Mouse (Mus musculus): Measurements from ENCODE around the gene Asgr1.
"Not testable (repeated sequence)": the region's sequence is repeated elsewhere in the genome, so short reads cannot be mapped to it uniquely, and the experiment has no call there.

The Asgr1 gene

DNA sequence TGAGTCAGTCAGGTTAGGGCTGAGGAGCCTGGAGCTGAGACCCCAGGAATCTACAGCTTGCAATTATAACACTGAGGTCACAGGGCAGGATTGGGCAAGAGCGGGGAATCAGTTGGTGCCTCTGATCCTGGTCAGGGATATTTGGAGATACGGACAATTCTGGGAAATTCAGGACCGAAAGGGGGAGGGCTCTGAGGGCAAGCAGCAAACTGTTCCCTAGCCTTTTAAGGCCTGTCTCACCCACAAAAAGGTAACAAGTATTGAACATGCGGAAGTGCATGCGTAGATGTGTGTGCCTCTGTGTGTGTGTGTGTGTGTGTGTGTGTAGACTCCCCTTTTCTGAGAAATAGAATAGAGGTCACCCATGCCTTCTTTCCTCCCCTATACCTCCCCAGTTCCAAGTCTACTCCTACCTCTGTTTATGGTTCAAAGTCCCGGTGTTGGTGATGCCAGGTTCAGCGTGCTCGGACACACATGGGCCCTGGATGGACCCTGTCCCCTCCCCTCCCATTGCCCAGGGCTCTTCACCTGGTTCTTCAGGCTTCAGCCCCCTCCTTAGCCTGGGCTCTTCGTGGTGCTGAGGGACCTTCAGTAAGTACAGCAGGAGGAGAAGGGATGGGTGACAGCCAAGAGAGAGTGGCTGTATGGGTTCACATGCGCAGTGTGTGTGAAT lies at the start of gene Asgr1:
Asgr1 (plus strand) TSS at position 188 of the 673 bp plus-strand sequence.
- DNase-seq (ENCODE audit: low read depth), result no peak

DNA sequence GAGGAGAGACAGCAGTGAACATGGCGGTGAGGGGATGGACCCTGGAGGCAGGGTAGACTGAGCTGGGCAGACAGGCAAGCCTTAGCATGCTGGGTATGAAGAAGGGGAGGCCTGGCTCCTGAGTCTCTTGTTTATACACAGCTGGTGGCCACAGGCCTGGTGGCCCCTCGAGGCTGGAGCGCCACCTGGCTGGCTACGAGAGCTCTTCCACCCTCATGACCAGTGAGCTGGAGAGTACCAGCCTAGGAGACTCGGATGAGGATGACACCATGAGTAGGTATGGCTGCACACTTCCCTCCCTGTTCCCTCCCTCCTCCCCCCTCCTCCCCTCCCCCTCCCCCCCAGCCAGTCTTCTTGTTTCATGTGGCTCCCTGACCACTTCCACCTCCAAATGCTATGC lies 48.4 kb upstream of the Asgr1 start:
- no peak for DNase-seq (ENCODE audit: low read depth)

DNA sequence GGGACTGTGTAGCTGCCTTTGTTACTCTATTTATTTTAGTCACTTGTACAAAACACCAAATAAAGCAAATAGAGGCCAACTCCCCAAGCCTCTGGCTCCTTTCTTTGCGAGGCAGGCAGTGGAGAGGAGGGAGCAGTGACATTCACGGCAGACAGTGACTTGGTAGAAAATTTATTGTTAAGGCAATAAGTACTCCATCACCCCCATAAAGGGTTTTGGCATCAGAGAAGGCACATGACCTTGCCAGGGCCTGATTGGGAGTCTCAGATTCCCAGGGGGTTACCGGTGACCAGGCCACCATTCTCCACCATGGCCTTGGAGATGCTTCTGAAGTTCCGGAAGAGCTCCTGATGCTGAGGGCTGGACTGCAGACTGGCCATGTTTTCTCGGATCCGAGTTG lies 43.9 kb upstream of the Asgr1 start:
- no peak for DNase-seq (ENCODE audit: low read depth)

DNA sequence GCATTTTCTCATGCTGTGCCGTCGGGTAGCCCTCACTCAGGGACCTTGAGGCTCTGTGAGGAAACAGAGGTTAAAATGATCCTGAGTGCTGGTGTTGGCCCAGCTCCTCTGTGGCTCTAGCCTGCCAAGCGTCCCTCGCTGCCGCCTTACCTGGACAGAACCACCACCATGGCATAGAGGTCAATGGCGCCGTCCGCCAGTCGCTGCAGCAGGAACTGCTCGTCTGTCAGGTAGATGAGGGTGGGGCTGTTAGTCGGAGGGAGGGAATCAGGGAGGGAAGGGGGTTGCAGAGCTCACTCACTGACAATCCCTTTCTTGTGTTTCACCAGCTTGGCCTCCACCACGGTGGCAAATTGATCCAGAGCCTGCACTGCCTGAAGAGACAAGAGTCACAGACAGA lies 43.3 kb upstream of the Asgr1 start:
- no peak for DNase-seq (ENCODE audit: low read depth)

DNA sequence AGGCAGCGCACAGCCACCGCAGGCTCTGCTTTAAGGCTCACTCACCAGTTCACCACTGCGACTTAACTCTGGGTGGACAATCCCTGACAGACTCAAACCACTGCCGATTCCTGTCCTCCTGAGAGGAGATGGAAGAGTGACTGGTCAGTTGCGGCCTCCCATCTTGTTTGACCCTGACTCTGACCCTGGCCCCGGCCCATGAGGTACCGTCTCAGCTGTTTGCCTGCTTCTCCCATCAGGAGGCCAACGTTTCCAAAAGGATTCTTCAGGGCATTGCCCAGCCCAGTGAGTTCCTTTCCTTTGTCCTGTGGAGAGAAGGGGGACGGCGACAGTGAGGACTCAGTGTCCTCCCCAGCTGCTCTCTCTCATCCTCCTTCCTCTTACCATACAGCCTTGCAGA lies 42.9 kb upstream of the Asgr1 start:
- DNase-seq (ENCODE audit: low read depth), result no peak

DNA sequence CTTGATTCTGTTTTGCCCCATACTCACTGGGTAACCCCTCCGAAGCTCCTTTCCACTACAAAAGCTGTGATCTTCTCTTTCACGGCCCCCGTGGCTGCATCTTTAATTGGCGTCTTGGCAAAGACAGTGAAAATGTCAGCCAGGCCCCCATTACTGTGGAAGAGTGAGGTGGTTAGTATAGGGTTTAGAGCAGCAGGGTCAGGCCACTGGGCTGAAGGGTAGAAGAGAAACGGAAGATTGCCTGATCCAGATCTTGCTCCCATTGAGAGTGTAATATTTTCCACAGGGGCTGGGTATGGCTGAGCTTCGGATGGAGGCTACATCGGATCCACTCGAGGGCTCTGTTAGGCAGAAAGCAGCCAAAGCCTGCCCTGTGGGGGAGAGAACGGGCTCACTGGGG lies 41.0 kb upstream of the Asgr1 start:
- no peak for DNase-seq (ENCODE audit: low read depth)

DNA sequence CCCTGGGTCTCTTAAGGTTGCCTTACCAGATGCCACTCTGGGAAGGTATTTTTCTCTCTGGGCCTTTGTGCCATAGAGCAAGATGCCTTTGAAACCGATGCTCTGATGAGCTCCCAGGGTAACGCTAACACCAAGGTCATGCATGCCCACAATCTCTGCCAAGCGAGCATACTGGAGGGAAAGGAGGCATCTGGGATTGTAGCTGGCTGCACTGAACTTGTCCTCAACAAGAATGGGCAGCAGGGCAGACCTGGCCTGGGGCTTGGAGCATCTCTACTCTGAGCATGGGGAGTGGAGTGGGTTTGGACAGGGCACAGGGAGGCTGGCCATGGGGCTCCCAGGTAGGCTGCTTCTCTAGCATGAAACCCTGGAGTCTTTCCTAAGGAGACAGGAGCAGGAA lies 40.5 kb upstream of the Asgr1 start:
- no peak for DNase-seq (ENCODE audit: low read depth)

DNA sequence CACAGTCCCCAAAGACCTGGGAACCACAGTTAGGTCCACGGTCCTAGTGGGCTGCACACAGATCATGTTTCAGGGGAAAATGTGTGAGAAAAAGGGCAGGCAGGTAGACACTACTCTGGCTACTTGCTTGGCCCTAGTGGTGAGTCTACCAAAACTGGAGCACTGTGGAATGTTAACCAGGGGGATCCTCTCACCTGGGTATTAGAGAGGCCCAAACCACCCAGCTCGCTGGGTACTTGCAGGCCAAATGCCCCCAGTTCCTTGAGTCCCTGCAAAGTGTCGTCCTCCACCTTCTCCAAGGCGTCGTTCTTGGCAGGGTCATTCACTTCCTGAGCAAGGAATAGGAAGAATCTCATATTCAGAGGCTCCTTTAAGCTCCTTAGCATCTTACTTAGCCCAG lies 39.8 kb upstream of the Asgr1 start:
- no peak for DNase-seq (ENCODE audit: low read depth)

DNA sequence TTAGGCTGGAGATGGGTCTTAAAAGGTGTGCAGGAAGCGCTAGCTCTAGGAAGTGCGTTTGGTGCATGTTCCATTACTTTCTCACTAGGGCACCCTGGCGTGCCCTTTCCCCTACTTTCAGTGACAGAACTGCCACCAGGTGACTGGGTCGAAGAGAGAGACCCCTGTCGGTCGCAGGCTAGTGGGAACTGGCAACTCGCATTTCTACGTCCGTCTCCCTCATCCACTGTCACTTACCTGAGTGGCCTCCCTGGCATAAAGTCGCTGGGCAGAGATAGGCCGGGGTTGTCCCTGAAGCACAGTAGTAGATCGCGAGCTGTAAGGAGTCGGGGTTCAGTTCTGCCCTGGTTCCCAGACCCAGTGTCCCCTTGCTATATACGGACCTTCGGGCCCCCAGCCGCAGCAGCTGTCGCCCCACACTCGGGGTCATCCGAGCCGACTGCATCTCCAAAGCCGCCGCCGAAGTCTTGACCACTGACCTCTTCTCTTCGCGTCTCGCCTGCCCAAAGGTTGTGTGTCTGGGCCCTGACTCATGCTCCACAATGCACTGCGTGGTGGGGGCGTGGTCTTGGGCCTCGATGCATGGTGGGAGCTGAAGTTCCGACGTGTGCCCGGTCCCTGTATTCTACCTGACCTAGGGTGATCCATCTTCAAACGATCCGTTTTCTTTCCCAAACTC lies 38.9 kb upstream of the Asgr1 start, which contains the start of gene Acadvl:
Acadvl (minus strand) TSS at position 532 of the 679 bp plus-strand sequence.
- DNase-seq (ENCODE audit: low read depth), result peak; percentile 72

DNA sequence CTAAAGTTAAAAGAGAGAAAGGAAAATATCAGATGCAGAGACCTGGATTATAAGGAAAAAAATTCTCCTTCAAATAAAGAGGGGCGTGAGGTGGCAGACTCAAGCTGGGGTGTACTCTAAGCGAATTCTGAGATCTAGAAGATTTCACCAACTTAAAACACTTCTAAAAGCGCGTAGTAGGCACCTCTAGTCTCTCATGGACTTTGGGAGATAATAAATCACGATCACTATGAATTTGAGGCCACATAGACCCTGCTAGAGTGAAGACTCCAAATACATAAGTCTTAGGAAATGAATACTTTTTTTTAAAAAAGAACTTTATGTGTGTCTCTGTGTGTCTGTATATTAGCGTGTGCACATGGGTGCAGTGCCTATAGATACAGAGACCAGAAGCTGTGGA lies 38.2 kb upstream of the Asgr1 start:
- no peak for DNase-seq (ENCODE audit: low read depth)

DNA sequence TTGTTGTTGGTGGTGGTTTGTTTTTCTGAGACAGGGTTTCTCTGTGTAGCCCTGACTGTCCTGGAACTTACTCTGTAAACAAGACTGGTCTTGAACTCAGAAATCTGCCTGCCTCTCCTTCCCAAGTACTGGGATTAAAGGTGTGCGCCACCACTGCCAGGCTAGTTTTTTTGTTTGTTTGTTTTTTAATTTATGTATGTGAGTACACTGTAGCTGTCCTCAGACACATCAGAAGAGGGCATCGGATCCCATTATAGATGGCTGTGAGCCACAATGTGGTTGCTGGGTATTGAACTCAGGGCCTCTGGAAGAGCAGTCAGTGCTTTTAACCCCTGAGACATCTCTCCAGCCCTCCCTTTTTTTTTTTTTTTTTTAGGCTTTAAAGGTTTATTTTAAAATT lies 37.7 kb upstream of the Asgr1 start:
- DNase-seq (ENCODE audit: low read depth), result not testable (repeated sequence)

DNA sequence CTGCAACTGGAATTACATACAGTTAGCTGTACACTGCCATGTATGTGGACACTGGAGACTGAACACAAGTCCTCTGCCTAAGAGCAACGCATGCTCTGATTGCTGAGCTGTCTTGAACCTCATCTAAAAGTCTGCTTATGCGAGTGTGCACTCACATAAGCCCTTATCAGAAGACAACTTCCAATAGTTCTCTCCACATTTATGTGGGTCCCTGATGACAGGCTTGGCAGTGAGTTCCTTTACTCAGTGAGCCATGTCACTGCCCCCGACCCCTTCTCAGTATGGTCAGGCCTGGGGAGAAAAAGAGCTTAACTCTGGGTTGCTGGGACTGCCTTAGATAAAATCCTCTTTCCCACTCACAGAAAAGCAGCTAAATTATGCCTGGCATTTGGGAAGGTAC lies 37.2 kb upstream of the Asgr1 start, which contains the start of gene Dlg4:
Dlg4 (plus strand) TSS at position 274 of the 400 bp plus-strand sequence.
- no peak for DNase-seq (ENCODE audit: low read depth)

DNA sequence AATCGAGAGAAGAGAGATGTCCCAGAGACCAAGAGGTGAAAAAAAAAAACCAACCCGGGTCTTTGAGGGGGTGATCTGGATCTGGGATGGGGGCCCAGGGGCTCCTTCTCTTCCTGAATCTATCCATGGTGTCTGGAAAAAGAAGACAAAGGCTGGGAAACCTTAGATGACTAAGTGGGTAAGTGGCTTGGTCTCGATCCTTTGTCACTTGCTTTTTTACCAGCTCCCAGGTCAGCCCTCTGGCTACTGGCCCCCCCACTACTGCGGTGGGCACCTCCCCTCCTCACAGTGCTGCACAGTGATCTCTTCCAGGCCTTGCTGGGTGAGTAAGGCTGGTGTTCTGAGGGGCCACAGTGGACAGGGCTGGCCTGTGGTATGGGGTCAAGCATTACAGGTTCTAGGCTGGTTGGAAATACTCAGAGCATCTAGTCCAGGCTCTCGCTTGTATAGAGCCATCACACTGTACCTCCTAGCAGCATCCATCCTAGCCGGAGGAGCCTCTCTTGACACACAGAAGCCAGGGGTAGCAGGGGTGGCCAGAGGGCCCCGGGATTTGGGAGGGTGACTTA lies 36.6 kb upstream of the Asgr1 start:
- no peak for DNase-seq (ENCODE audit: low read depth)

DNA sequence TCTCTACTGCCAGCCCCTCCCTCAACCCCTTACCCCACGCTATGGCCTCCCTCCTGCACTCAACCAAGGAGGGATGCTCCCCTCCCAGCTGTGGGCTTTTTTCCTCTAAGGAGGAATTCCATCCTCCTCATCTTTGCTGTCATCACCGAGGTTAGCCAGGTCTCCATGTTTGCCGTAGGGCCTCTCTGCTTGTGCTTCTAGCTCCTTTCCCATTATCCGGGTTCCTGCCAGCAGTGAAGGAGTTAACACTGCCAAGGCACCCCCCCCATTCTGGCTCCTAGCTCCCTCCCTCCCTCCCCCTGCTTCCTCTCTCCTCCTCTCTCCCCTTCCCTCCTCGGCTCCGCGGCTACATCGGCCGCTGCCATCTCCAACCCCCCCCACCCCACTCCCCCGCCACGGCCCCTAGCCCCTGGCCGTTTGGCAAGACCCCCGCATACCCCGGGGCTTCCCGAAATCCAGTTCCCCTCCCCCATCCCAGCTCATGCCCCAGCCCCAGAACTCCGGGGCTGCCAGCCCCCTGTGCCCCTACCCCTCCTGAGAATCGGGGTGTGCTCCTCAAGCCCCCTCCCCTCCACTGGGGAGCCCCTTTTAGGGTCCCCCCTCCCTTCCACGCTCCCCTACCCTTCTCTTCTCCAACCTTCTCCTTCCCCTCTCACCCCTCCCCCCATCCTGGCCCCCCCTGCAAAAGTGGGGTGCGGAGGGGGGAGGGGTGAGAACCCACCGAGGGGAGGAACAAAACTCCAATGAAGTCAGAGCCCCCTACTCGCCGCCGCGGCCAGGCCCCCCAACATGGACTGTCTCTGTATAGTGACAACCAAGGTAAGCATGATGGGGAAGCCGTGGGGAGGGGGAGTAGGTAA lies 35.5 kb upstream of the Asgr1 start:
- DNase-seq (ENCODE audit: low read depth), result no peak

DNA sequence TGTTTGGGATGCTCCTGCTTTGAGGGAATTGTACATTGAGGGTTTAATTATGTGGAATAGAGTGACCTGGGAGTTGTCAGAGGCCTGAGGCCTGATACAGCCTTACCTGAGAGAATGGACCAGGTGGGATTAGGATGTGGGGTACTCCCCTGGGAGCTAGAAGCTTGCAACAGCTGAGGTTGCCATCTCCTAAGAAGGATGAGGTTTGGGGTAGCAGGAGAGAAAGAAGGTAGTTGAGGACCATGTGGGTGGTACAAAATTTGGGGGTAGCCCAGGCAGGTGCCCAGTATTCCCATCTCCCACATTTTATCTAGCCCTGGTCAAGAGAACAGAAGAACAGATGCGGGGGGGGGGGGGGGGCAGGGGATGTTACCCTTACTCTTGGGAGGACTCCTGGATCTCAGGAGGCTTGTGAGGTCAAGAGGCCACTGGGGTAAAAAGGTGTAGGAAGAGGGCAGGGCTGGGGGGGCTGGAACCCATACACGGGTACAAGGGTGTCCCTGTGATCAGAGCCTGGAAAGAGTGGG lies 34.3 kb upstream of the Asgr1 start:
- no peak for DNase-seq (ENCODE audit: low read depth)

DNA sequence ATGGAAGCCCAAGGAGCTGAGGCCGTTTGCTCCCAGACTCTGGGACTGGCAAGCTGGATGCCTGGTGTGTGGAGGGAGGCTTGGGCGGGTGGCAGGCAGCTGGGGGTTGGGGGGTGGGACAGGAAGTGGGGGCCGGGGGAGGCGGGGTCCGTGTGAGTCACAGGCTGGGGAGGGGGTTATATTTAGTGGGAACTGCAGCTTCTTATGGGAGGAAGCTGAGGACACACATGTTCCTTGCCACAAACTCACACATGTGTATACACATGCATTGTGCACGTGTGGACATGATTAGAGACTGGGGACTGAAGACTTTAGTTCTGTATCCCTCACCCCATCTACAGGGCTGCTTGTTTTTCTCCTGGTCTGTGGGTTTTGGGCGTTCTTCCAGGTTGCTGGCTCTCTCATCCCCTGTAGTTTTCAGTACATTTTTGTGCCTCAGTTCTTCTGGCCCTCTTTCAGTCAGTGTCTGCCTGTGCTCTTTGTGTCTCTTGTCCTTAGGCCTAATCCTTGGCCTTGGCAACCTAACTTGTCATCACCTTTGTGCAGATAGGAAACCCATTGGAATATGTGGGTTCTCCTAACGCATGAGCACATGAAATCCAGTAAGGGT lies 33.8 kb upstream of the Asgr1 start:
- DNase-seq (ENCODE audit: low read depth), result no peak

DNA sequence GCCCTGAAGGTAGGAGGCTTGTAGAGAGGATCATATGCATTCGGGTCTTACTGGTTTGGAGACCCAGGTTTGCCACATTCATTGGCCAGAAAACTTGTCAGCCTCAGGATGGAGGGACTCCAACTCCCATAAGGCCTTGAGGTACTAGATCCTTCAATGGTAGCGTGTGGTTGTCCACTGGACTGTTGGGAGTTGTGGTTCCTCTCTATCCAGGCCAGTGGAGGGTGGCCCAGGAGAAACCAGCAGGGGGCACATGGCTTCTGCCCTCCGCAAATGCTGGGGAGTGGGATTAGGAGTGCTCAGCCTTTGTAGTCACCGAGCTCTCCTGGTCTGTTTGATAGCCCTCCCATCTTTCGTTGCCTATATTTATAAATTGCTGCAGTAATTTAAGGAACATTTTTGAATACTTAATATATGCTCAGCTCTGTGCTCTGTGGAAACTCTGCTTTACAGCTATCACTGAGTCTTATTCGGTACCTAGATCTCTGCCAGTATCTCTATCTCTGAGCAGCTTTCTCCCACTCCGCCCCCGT lies 33.1 kb upstream of the Asgr1 start:
- DNase-seq (ENCODE audit: low read depth), result peak; percentile 83

DNA sequence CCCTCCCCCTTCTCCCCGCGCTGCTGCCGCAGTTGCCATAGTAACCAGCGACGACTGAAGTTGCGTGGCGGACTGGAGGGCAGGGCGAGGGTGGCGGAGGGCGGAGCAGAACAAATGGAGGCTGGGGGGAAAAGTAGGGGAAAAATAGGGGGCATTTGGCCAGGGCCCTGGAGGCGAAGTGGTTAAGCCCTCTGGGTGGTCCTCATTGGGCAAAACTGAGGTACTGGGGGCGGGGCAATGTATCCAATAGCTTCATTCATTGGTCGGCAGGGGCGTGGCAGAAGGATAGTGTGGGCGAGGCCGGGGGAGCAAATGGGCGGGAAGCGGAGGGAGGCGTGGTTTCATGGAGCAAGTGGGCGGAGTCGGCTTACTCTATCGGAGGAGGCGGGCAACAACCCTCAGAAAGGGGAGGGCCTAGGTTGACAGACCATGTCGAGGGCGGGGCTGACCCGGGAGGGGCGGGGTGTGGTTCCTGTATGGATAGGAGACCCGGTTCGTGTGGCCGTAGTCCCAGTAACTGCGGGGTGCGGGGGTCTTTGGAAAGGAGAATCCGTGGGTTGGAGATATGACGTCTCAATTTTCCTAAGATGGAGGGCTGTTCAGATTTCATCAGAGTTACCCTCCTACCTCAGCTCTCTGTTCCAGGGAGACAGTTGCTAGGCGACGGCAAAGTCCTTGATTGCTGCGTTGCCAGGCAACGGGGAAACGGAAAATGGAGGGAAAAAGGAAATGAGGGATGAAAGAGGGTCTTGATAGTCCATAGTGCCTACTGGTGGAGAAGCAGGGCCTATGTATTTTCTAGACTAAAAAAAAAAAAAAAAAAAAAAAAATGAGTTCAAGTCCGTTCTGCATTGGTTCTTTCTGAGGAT lies 32.4 kb upstream of the Asgr1 start:
- DNase-seq (ENCODE audit: low read depth), result peak; percentile 90

DNA sequence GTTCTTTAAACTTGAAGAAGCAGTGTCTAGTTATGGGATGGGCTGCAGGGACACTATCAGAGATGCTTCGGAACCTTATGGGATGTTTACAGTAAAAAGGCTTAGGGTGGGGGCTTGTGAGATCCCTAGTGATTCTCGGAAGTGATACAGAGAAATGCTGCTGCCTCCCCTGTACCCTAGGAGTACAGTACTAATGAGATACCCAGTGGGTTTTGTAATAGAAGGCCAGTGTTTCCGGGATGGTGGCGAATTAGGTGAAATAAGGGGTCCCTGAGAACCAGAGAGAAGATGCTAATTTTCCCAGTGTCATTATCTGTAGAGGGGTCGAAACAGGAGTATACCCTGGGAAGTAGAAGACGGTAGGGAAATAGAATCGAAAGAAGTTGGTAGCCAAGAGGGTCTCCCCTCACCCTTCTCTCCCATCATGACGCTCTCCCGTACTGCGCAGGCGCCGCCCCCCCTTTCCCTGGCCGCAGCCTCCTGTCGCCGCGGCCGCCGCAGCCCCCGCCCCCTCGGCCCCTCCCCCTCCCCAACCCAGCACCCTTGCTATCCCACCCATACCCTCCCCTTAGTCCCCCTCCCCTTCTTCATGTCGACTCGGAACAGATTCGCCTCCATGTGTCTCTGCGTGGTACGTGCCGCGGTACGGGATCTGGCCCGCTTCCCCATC lies 30.3 kb upstream of the Asgr1 start:
- DNase-seq (ENCODE audit: low read depth), result no peak

DNA sequence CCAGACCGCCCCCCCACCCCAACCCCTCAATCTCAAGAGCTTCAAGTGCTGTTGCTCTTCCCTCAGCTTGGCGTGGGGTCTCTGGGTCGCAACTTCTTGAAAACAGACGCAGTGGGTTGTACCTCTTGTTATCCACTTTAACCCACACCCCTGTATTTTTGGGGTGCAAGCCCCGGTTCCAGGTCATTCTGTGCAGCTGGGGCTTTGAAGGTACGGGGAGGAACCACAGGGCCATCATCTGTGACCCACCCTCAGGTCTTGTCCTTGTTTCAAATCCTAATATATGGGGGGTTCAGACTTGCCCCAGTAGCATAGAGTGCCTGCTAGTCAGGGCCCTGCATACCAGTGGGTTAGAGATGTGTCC lies 29.8 kb upstream of the Asgr1 start:
- no peak for DNase-seq (ENCODE audit: low read depth)

Measured in fibroblast of lung, adult 2 months (primary cell).